Mouse (Mus musculus) testis, adult 2 months (tissue): ENCODE measurements at regions not wholly inside any gene's neighbourhood (a gene's known extent, or its start where the extent isn't known, plus 50 kb on each side); places are given as distances from the start of the nearest gene placed in this dataset.

Source experiments
- H3K27ac ChIP-seq: fragments of 200-500 bp; 2 replicates; pipeline ENCODE4 v1.5.1; 2012; ENCODE audit warnings: low read depth, low read length; ENCODE audit not compliant: control insufficient read depth, insufficient read depth
- H3K27me3 ChIP-seq: fragments of 200-500 bp; 2 replicates; pipeline ENCODE4 v1.6.1; 2012; ENCODE audit warnings: mild to moderate bottlenecking, low read length, moderate library complexity; ENCODE audit not compliant: control insufficient read depth, insufficient read depth
- H3K36me3 ChIP-seq: fragments of 200-500 bp; 2 replicates; pipeline ENCODE4 v1.6.1; 2012; ENCODE audit warnings: mild to moderate bottlenecking, low read length; ENCODE audit not compliant: control insufficient read depth, insufficient read depth
- H3K4me1 ChIP-seq: fragments of 200-500 bp; 2 replicates; pipeline ENCODE4 v1.6.1; 2012; ENCODE audit warnings: low read length; ENCODE audit not compliant: control insufficient read depth, insufficient read depth
- H3K4me3 ChIP-seq: fragments of 200-500 bp; 2 replicates; pipeline ENCODE4 v1.5.1; 2012; ENCODE audit warnings: low read depth, mild to moderate bottlenecking, low read length, moderate library complexity, mixed read lengths; ENCODE audit not compliant: control insufficient read depth
- CTCF ChIP-seq: fragments of 200-500 bp; IDR thresholded peaks from 2 replicates; pipeline ENCODE4 v1.5.1; 2012; ENCODE audit warnings: low read depth, mild to moderate bottlenecking, inconsistent platforms, low read length, moderate library complexity; ENCODE audit not compliant: control insufficient read depth, insufficient read depth, insufficient replicate concordance
- POLR2A ChIP-seq: fragments of 200-500 bp; IDR thresholded peaks from 2 replicates; pipeline ENCODE4 v1.6.1; 2012; ENCODE audit warnings: low read depth, mild to moderate bottlenecking, inconsistent platforms, low read length, moderate library complexity; ENCODE audit not compliant: control insufficient read depth

DNA sequence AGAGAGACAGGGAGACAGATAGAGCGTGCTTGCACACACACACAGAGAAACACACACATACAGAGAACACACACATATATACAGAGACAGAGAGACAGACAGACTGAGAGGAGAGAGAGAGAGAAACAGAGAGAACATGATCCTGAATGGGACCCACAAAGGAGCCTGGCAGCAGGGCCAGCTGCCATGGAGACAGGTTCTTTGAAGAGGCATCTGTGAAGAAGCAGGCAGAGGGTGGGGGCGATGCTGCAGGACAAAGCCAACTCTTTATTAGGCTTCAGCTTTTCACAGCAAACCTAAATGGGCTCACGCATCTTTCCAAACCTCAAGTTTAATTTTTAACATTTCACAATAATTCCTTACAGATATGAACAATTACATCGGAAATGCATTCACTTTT lies 90.0 kb upstream of the Dlx2 start:
- Histone ChIP-seq H3K27me3 (no peaks in the 10 kb centered on the region), H3K36me3 (no peaks in the 10 kb centered on the region), H3K27ac (no peak overlapping the region), H3K4me3 (no peak overlapping the region), H3K4me1 (peaks cover 4% of the 10 kb centered on the region; the same call in 1 of the 2 replicates)
- TF ChIP-seq CTCF (no peak), POLR2A (no peak)

DNA sequence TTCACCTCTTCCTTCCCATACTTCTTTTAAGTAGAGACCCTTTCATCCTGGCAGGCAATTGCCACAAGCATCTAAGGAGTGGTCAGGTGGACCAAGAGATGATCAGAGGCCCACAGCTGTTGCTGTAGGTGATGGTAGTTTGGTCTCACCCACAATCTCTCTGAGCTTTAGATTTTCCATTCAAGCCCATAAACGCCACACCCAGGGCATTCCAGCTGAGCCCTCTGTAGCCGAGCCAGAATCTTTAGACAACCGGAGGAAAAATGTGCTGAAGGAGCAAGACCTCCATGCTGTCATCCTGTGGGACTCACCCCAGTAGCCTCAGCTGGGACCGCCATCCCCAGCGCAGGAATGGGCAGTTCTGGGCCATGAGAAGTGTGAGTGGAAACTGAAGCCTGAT lies 93.7 kb upstream of the Dlx2 start:
- Histone ChIP-seq H3K27ac (no peak overlapping the region), H3K27me3 (no peaks in the 10 kb centered on the region), H3K4me3 (no peak overlapping the region), H3K36me3 (no peaks in the 10 kb centered on the region), H3K4me1 (peaks cover 4% of the 10 kb centered on the region; the same call in 1 of the 2 replicates)
- TF ChIP-seq CTCF: no peak
- no peak for TF ChIP-seq POLR2A

DNA sequence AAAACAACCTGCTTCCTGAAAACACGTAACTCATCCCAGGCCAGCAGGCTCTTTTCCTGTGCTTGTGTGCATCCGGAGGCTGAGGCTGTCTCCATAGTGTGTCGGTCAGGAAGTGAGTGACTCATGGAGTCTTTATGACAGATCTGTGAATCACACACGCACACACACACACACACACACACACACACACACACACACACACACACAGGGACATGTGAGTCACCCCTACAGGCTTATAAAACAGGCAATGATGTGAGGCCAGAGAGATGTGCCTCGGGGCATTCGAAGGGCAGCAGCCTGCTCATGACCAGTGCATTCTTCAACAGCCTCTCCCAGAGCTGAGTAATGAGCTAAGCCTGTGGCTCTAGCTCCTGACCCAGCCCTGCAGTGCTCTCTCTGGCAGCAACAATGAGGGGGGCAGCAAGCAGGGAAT lies 97.5 kb upstream of the Dlx2 start:
- TF ChIP-seq POLR2A (no peak), CTCF (no peak)
- H3K4me1 ChIP-seq: peaks cover 7% of the 10 kb centered on the region
- no peak overlapping the region for H3K4me3 ChIP-seq
- no peaks in the 10 kb centered on the region for H3K36me3 ChIP-seq
- no peaks in the 10 kb centered on the region for H3K27me3 ChIP-seq
- no peak overlapping the region for H3K27ac ChIP-seq

DNA sequence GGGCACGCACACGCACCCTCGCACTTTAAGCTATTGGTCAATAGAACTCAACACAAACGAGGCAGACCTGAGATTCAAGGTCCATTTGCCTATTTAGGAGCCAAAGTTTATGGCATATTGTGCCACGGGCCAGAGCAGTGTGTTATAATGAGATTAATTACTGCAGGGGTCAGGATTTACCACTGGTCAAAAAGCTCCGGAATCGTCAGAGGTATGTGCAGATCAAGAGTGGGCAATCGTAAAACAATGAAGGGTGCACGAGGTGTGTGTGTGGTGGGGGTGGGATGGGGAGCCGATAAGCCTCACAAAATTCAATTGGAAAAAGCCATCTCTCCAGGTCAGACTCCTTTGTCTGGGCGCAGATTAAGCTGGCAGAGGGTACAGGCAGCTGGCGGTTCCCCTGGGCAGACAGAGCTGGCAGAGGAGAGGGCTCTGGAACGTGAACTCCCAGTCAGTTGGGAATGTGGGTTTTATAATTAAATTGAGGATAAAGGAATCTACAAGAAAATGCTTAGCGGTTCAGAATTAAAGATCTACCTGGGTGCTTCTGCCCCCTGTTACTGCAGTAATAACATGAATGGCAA lies 97.4 kb upstream of the Itga6 start:
- Histone ChIP-seq H3K27me3 (no peaks in the 10 kb centered on the region), H3K36me3 (no peaks in the 10 kb centered on the region), H3K4me1 (peaks cover 7% of the 10 kb centered on the region), H3K4me3 (no peak overlapping the region; the same call in 1 of the 2 replicates), H3K27ac (no peak overlapping the region)
- TF ChIP-seq POLR2A: no peak
- no peak for TF ChIP-seq CTCF

DNA sequence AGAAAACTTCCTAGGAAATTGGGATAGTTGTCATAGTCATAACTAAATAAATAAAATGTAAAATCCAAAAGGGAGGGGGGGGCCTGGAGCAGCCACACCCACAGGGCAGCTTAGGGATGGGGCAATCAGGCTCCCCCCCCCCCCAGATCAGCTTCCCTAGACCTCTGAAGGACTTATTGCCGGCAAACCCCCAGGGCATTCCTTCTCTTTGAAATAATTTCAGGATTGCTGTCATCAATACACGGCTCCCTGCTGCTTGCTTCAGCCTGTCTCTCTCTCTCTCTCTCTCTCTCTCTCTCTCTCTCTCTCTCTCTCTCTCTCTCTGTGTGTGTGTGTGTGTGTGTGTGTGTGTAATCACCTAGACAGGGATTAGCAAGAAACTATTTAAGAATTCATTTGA lies 93.8 kb upstream of the Itga6 start:
- H3K4me1 ChIP-seq: peaks cover 18% of the 10 kb centered on the region
- no peaks in the 10 kb centered on the region for H3K36me3 ChIP-seq
- no peaks in the 10 kb centered on the region for H3K27me3 ChIP-seq
- H3K27ac ChIP-seq: no peak overlapping the region
- TF ChIP-seq POLR2A (no peak), CTCF (no peak)
- H3K4me3 ChIP-seq: no peak overlapping the region

DNA sequence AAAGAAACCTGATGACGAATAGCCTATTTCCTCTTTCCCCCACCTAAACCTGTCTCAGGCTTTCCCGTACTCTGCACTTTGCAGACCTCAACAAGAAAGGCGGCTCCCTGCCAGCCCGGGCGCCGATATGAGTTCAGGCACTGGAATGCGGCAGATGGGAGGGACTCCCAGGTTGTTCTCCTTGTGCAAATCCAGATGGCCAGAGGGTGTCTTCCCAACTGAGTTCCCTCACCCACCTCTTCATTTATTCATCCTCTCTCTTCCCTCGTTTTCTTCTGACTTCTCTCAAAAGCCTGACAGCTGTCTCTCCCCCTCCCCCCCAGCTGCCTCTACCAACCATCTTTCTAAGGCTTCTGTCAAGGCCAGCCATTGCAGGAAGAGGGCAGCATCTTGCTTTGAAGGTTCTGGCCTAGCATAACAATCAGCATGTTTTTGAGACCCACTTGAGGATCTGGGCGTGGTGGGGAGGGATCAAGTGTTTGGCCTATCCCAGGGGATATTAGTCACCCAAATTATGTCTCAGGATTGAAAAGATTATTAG lies 93.1 kb upstream of the Itga6 start:
- no peak overlapping the region for H3K27ac ChIP-seq
- H3K36me3 ChIP-seq: no peaks in the 10 kb centered on the region
- no peak overlapping the region for H3K4me3 ChIP-seq
- TF ChIP-seq POLR2A (no peak), CTCF (no peak)
- peaks cover 20% of the 10 kb centered on the region for H3K4me1 ChIP-seq
- H3K27me3 ChIP-seq: no peaks in the 10 kb centered on the region

DNA sequence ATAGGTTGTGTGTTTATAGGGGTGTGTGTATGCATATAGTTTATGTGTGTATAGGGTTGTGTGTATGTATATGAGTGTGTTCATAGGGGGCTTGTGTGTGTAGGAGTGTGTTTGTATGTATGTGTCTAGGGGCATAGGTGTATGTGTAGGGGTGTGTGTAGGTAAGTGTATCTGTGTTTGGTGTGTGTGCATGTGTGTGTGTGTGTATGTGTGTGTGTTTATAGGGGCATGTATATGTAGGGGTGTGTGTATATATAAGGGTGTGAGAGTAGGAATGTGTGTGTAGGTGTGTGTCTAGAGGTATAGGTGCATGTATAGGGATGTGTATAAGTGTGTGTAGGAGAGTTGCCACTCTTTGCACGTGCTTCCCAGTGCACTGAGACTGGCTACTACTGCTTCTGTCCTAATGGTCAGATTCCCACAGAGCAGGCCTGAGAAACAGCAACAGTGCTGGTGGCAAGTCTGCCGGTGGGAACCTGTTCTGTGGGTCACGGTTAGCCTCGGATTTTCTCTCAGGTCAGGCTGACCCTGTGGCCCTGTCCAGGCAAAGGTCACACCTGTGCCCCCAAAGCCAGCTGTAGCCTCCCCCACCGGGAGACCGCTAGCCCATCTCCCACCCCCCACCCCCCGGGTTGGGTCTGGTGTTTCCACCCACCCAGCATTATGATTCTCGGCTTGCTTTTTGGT lies 90.5 kb upstream of the Itga6 start:
- H3K27ac ChIP-seq: no peak overlapping the region; the same call in 1 of the 2 replicates

More for the DNA sequence above, 90.5 kb upstream of the Itga6 start:
- Histone ChIP-seq H3K27me3 (no peaks in the 10 kb centered on the region), H3K4me3 (peak overlapping the region; percentile 68), H3K36me3 (no peaks in the 10 kb centered on the region), H3K4me1 (peaks cover 12% of the 10 kb centered on the region)
- TF ChIP-seq POLR2A (no peak), CTCF (no peak)
